Mouse (Mus musculus) hindbrain, embryonic 10.5 days (tissue): ENCODE results near the gene Trpm3. TPM values are rescaled to one million over a fixed set of nuclear protein-coding genes. Genes with fewer than 3 reads are reported as not detected.

Experiments
- DNase-seq: peaks from one replicate; pipeline ENCODE4 v3.0.0-alpha.2; 2017; ENCODE audit warnings: low spot score
- H3K27ac ChIP-seq: fragments of 300-500 bp; sonication (generic); 2 replicates; pipeline ENCODE4 v1.5.1; 2016; ENCODE audit warnings: mild to moderate bottlenecking, moderate library complexity
- H3K27me3 ChIP-seq: fragments of 300-500 bp; sonication (generic); 2 replicates; pipeline ENCODE4 v1.6.1; 2016; ENCODE audit warnings: mild to moderate bottlenecking; ENCODE audit not compliant: poor library complexity, insufficient read depth, severe bottlenecking
- H3K36me3 ChIP-seq: fragments of 300-500 bp; sonication (generic); 2 replicates; pipeline ENCODE4 v1.6.1; 2016; ENCODE audit warnings: mild to moderate bottlenecking, moderate library complexity
- H3K4me1 ChIP-seq: fragments of 300-500 bp; sonication (generic); replicated peaks from 2 replicates; pipeline ENCODE4 v1.6.1; 2016; ENCODE audit warnings: mild to moderate bottlenecking
- H3K4me3 ChIP-seq: fragments of 300-500 bp; sonication (generic); 2 replicates; pipeline ENCODE4 v1.5.1; 2016; ENCODE audit warnings: mild to moderate bottlenecking, moderate library complexity
- H3K9me3 ChIP-seq: fragments of 300-500 bp; sonication (generic); 2 replicates; pipeline ENCODE4 v1.6.1; 2016; ENCODE audit warnings: mild to moderate bottlenecking, moderate library complexity
- WGBS: fragments of 180-500 bp; shearing (Covaris S2); methylation state at CpG from one replicate; pipeline ENCODE4 v1.1.7; 2016; 5-methylcytosine and 5-hydroxymethylcytosine counted together
- polyA plus RNA-seq: library from polyadenylated mRNA; unstranded; fragments of >200 nt; fragmentation: Nextera tagmentation; extraction: Ambion mirVana; gene quantifications from 2 replicates; pipeline ENCODE4 v1.2.1, GENCODE M21; 2016

The Trpm3 gene
- polyA plus RNA-seq, 1 experiment from 2014 or later, result 14.4 TPM

- no peaks in the 10 kb centered on the region for H3K4me1 ChIP-seq
- H3K9me3 ChIP-seq, result no peaks in the 10 kb centered on the region
- WGBS, result 89% methylated on average over 7 of the region's 7 CpGs
- no peaks in the 10 kb centered on the region for H3K36me3 ChIP-seq
- H3K4me3 ChIP-seq, result no peak overlapping the region
- H3K27me3 ChIP-seq, result no peaks in the 10 kb centered on the region
- DNase-seq, result no peak
- no peak overlapping the region for H3K27ac ChIP-seq
Observed at GRCm38 (mm10) chr19:22978763-22979162, 839.9 kb downstream of the Trpm3 start.

GRCm38 (mm10) chr19:22979191-22979590 is 840.3 kb downstream of the Trpm3 start:
- DNase-seq, result no peak
- H3K27ac ChIP-seq, result no peak overlapping the region
- WGBS, result 73% methylated on average over 1 of the region's 1 CpGs
- H3K27me3 ChIP-seq, result no peaks in the 10 kb centered on the region
- no peak overlapping the region for H3K4me3 ChIP-seq
- H3K36me3 ChIP-seq, result no peaks in the 10 kb centered on the region
- H3K4me1 ChIP-seq, result no peaks in the 10 kb centered on the region
- H3K9me3 ChIP-seq, result no peaks in the 10 kb centered on the region

- H3K27ac ChIP-seq, result no peak overlapping the region
- H3K4me3 ChIP-seq, result no peak overlapping the region
- H3K36me3 ChIP-seq, result 0 out of 2 replicates have a peak, but pooled peaks cover 2% of the 10 kb centered on the region
- H3K9me3 ChIP-seq, result no peaks in the 10 kb centered on the region
- H3K4me1 ChIP-seq, result no peaks in the 10 kb centered on the region
- DNase-seq, result no peak
- H3K27me3 ChIP-seq, result no peaks in the 10 kb centered on the region
- 93% methylated on average over 12 of the region's 12 CpGs for WGBS
Observed at GRCm38 (mm10) chr19:22987914-22988313, 849.1 kb downstream of the Trpm3 start.

GRCm38 (mm10) chr19:22993946-22994345 is 855.1 kb downstream of the Trpm3 start:
- WGBS, result 76% methylated on average over 4 of the region's 4 CpGs
- no peaks in the 10 kb centered on the region for H3K9me3 ChIP-seq
- DNase-seq, result no peak
- H3K27me3 ChIP-seq, result no peaks in the 10 kb centered on the region
- no peak overlapping the region for H3K27ac ChIP-seq
- no peaks in the 10 kb centered on the region for H3K36me3 ChIP-seq
- no peaks in the 10 kb centered on the region for H3K4me1 ChIP-seq
- H3K4me3 ChIP-seq, result no peak overlapping the region

GRCm38 (mm10) chr19:22994531-22994930 is 855.7 kb downstream of the Trpm3 start:
- WGBS, result 94% methylated on average over 5 of the region's 5 CpGs
- no peak for DNase-seq
- H3K4me3 ChIP-seq, result no peak overlapping the region
- no peaks in the 10 kb centered on the region for H3K4me1 ChIP-seq
- no peaks in the 10 kb centered on the region for H3K9me3 ChIP-seq
- H3K27ac ChIP-seq, result no peak overlapping the region
- H3K27me3 ChIP-seq, result no peaks in the 10 kb centered on the region
- no peaks in the 10 kb centered on the region for H3K36me3 ChIP-seq

GRCm38 (mm10) chr19:23000293-23000692 is 861.4 kb downstream of the Trpm3 start:
- H3K27ac ChIP-seq, result no peak overlapping the region
- no peak for DNase-seq
- no peaks in the 10 kb centered on the region for H3K36me3 ChIP-seq
- H3K4me3 ChIP-seq, result no peak overlapping the region
- H3K9me3 ChIP-seq, result no peaks in the 10 kb centered on the region
- WGBS, result 97% methylated on average over 1 of the region's 1 CpGs
- no peaks in the 10 kb centered on the region for H3K27me3 ChIP-seq
- no peaks in the 10 kb centered on the region for H3K4me1 ChIP-seq

- WGBS, result 59% methylated on average over 8 of the region's 8 CpGs
- H3K4me3 ChIP-seq, result no peak overlapping the region
- H3K4me1 ChIP-seq, result no peaks in the 10 kb centered on the region
- no peaks in the 10 kb centered on the region for H3K36me3 ChIP-seq
- no peaks in the 10 kb centered on the region for H3K9me3 ChIP-seq
- H3K27ac ChIP-seq, result no peak overlapping the region
- DNase-seq, result no peak
- no peaks in the 10 kb centered on the region for H3K27me3 ChIP-seq
Observed at GRCm38 (mm10) chr19:23003861-23004260, 865.0 kb downstream of the Trpm3 start.

GRCm38 (mm10) chr19:23005851-23006250 is 867.0 kb downstream of the Trpm3 start:
- DNase-seq, result no peak
- WGBS, result 94% methylated on average over 7 of the region's 7 CpGs
- Histone ChIP-seq H3K36me3 (no peaks in the 10 kb centered on the region), H3K4me1 (no peaks in the 10 kb centered on the region), H3K27me3 (no peaks in the 10 kb centered on the region), H3K27ac (no peak overlapping the region), H3K4me3 (no peak overlapping the region), H3K9me3 (no peaks in the 10 kb centered on the region)

GRCm38 (mm10) chr19:23006517-23007273 is 867.8 kb downstream of the Trpm3 start:
- DNase-seq, result peak; percentile 19
- WGBS, result 82% methylated on average over 11 of the region's 11 CpGs
- H3K27ac ChIP-seq, result no peak overlapping the region
- H3K36me3 ChIP-seq, result no peaks in the 10 kb centered on the region
- H3K27me3 ChIP-seq, result no peaks in the 10 kb centered on the region
- no peaks in the 10 kb centered on the region for H3K4me1 ChIP-seq
- H3K4me3 ChIP-seq, result no peak overlapping the region
- no peaks in the 10 kb centered on the region for H3K9me3 ChIP-seq

- no peaks in the 10 kb centered on the region for H3K27me3 ChIP-seq
- WGBS, result 80% methylated on average over 2 of the region's 2 CpGs
- DNase-seq, result no peak
- H3K36me3 ChIP-seq, result no peaks in the 10 kb centered on the region
- H3K9me3 ChIP-seq, result no peaks in the 10 kb centered on the region
- no peak overlapping the region for H3K27ac ChIP-seq
- H3K4me3 ChIP-seq, result no peak overlapping the region
- no peaks in the 10 kb centered on the region for H3K4me1 ChIP-seq
Observed at GRCm38 (mm10) chr19:23013695-23014094, 874.8 kb downstream of the Trpm3 start.

GRCm38 (mm10) chr19:23015516-23015915 is 876.7 kb downstream of the Trpm3 start:
- H3K27me3 ChIP-seq, result no peaks in the 10 kb centered on the region
- DNase-seq, result no peak
- no peak overlapping the region for H3K4me3 ChIP-seq
- no peak overlapping the region for H3K27ac ChIP-seq
- WGBS, result 46% methylated on average over 3 of the region's 3 CpGs
- no peaks in the 10 kb centered on the region for H3K36me3 ChIP-seq
- no peaks in the 10 kb centered on the region for H3K4me1 ChIP-seq
- H3K9me3 ChIP-seq, result no peaks in the 10 kb centered on the region

- WGBS, result 75% methylated on average over 2 of the region's 2 CpGs
- DNase-seq, result no peak
Observed at GRCm38 (mm10) chr19:23018186-23018727, 879.4 kb downstream of the Trpm3 start.

GRCm38 (mm10) chr19:23022902-23023301 is 884.1 kb downstream of the Trpm3 start:
- WGBS, result 92% methylated on average over 6 of the region's 6 CpGs
- H3K4me1 ChIP-seq, result no peaks in the 10 kb centered on the region
- H3K9me3 ChIP-seq, result no peaks in the 10 kb centered on the region
- no peaks in the 10 kb centered on the region for H3K36me3 ChIP-seq
- H3K27ac ChIP-seq, result no peak overlapping the region
- no peak for DNase-seq
- no peaks in the 10 kb centered on the region for H3K27me3 ChIP-seq
- H3K4me3 ChIP-seq, result no peak overlapping the region

More at GRCm38 (mm10) chr19:23018186-23018727, 879.4 kb downstream of the Trpm3 start:
- H3K27ac ChIP-seq, result no peak overlapping the region
- H3K36me3 ChIP-seq, result no peaks in the 10 kb centered on the region
- H3K9me3 ChIP-seq, result no peaks in the 10 kb centered on the region
- H3K4me3 ChIP-seq, result no peak overlapping the region
- no peaks in the 10 kb centered on the region for H3K27me3 ChIP-seq
- no peaks in the 10 kb centered on the region for H3K4me1 ChIP-seq
